Mouse (Mus musculus) layer of hippocampus, postnatal 14 days (tissue): ENCODE measurements at regions not wholly inside any gene's neighbourhood (a gene's known extent, or its start where the extent isn't known, plus 50 kb on each side); places are given as distances from the start of the nearest gene placed in this dataset.

Source experiments
- DNase-seq, 2 experiments: peaks; one replicate each; pipeline ENCODE4 v3.0.0; 2021 to 2022; ENCODE audit warnings: low spot score in 2 of 2, mixed read lengths in 1 of 2

DNA sequence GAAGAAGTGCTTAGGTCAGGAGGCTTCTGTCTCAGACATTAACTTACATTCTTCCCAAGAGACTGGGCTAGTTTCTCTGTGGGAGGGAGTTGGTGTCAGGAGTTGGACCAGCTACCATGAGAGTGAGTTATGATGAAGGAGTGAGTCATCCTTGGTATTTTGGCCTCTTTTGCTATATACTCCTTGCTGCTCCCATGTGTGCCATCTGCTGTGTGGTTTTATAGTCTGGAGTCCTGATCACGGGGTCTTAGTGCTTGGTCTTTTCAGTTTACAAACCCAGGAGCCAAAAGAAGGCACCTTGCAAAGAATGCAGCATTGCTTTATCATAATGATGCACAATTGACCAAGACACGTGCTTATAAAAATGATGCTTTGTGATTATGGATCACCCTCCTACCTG, 56.6 kb downstream of the Zfp503 start:
- DNase-seq, result no peak

DNA sequence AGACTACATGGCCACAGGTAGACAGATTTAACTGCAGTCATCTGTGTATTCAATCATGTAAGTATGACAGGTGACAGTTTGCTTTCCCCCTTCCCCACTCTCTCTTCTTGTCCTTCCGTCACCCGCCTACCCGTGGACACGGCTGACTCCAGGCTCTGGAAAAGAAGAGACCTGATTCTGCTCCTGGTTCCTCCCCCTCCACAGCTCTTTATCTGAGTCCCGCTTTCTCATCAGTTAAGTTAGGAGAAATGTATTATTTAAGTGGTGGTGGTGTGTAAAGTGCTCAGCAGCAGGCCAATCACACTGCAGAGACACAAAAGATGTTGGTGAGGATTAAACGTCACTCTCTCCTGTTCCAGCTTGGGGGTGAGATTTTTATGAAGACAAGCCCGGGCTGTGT, 57.5 kb downstream of the Zfp503 start:
- DNase-seq, result no peak

DNA sequence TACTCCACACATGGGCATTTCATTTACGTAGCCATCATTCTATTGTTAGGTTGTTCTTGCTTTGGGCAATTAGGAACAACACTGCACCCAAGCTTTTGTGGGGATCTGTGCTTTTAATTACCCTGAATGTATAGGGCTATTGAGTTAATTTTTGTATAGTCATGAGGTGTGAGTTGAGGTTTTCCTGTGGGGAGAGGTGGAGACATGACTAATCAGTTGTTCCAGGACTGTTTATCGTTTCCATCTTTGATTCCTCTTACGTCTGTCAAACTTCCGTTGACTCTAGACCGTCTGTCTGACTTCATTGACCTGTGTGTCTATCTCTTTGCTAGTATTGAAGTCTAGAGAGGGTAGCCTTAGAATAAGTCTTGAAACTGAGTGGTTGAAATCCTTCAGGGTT, 60.4 kb downstream of the Zfp503 start:
- no peak for DNase-seq

DNA sequence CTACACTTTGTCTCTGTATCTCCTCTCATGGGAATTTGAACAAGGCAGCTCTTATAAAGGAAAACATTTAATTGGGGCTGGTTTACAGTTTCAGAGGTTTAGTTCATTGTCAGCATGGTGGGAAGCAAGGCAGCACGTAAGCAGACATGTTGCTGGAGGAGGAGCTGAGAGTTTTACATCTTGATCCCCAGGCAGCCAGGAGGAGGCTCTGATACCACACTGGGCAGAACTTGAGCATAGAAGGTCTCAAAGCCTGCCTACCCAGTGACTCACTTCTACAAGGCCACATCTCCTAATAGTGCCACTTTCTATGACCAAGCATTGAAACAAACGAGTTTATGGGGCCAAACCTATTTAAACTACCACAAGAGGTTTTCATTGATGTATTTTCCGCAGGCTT, 67.9 kb upstream of the Comtd1 start:
- DNase-seq, result no peak

DNA sequence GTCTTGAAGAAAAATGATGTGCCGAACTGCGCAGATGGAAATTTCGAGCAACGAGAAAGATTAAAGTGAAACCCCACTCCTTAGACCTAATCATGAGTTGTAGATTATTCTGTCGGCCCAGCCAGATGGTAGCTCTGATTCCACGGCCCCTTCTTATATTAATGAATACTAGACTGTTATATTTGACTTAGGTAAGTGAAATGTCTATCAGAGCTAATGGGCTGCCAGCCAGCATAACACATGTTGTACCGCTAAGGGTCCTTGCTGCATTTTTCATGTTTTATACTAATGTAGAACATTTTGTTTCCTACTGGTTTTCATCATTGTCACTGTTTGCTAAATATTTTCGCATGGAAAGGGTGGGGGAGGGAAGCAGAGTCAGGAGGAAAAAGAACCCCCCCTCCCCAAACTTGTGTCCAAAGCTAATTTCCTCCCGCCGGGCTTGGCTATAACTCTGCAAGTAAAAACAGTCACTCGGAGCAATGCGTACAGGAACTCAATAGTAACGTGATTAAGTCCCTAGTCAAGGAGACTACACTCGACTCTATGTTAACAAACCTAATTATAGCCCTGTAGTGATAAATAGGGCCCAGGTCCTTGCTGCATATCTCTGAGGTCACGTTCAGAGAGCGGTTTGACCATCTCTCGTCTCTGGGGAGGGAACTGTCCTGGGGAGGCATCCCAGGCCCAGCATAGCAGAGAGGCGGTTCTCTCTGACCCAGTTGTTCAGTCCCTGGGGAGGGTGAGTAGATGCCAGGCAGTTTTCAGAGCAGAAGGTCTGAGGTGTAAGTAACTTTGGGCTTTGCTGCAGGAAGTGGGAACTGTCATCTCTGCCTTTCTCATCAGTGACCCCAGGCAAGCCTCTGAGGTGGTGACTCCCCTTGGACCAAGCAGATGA, 56.0 kb upstream of the Comtd1 start:
- peak; percentile 13 to 31 for DNase-seq

DNA sequence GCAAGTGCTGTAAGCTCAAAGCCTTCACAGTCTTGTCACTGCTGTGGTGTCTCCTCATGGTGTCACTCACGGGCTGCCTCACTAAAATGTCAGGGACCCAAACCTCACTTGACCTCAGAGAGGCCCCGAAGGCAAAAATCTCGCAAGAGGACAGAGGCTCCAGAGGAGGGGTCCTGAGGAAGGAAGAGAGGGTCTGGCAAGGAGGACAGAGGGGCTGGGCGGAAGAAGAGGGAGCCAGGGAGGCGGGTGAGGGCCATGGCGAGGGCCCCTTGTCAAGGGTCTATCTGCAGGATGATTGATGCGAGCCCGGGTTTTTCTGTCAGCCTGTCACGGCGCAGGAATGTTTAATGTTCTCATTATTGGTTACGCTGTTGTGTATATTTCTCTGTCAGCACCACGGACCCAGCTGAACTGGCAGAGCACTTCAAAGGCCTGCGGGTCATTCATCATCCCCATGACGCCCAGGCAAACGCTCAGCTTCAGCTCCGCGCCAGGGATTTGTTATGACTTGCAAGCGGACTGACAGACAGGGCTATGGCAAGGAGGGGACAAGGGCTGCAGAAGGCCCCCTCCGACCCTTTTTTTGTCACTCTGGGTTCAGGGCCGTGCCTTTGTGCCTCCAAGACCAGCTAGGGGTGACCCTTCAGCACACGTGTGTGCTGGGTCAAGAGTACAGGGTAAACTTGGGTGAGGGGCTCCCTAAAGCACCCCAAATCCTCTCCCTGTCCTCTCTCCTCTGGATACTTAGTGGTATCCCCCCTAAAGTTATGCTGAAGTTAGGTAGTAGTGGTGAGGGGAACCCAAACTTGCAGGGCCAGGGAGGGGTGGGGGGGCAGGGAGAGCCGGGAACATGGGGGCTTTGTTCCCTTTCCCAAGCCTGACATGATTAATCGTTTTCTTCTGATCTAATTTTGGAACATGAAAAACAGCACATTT, 55.1 kb upstream of the Comtd1 start:
- no peak for DNase-seq

DNA sequence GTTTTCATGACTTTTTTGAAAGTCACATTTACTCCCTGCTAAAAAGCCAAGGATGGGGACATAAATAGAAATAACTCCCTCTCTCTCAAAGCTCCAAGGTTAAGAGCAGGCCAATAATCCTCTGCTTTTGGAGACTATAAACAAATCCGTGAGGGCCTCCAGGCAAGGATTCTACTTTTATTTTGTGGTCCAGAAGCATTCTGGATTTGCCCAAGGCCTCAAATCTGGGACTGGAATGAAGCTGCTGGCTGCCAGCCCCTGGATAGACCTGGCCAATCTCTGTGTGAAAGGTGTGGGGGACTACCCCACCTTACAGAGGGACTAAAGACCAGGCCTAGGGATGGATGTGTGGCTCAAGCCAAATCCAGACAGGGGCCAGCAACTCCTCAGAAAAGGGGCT, 54.1 kb upstream of the Comtd1 start:
- DNase-seq, result no peak

DNA sequence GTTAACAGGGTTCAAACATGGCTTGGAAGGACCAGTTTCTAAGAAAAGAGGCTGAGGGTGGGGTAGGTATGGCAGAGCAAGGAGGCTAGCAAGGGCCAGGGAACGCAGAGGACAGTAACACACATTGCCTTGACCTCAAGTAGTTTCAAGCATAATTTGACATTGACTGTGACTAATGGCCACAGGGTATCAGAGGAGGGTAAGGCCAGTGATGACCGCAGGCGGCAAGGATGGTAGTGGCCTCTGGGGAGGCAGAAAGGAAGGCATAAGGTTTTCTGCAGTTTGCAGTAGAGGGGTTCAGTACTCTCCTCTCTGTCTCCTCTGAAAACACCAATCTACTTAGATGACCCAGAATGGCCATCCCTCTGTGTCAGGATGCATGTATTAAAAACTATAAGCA, 53.7 kb upstream of the Comtd1 start:
- DNase-seq, result no peak

DNA sequence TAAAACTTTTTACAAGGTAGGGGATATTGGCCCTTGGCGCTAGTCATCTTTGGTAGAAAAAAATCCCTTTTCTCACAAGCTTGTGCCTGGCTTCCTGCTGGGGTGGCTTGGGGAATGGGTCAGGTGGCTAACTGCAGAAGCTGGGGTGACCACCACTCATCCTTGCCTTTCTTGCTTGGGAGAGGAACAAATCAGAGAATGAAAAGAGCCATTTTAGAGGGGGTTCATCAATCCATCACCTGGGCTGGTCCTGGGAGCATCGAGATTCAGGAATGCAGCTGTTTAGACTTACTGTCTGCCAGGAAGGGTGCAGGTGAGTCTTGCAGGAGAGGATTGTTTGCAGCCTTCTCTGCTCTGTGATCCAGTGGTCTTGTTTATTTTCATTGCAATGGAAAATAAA, 52.2 kb upstream of the Comtd1 start:
- no peak for DNase-seq

DNA sequence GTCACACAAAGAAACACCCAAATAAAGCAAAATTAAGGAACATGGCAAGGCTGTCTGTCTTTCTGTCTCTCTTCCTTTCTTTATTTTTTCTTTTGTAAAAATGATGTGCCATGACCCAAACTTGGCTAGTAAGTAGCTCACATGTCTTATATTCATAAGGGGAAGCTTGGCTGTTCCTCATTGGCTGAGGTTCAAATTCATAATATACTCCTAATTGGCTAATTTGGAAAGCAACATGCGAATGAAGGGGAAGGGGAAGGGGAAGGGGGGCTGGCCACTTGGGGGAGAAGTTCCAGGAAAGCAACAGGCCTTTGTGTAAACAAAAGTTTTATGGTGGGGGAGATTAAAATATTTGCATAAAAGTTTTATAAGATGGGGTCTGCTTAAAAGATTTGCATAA, 51.7 kb upstream of the Comtd1 start:
- no peak for DNase-seq
